Mouse (Mus musculus) midbrain, embryonic 16.5 days (tissue): Measurements from ENCODE around the gene Plagl1. TPM values are rescaled to one million over a fixed set of nuclear protein-coding genes. Genes with fewer than 3 reads are reported as not detected.

Source experiments
- ATAC-seq: fragments of 200-750 bp; cut with Nextera tagmentation; 2 replicates; pipeline ENCODE4 v1.8.0; 2017; ENCODE audit warnings: moderate TSS enrichment
- H3K27ac ChIP-seq: fragments of 300-500 bp; sonication (generic); 2 replicates; pipeline ENCODE4 v1.5.1; 2014; ENCODE audit warnings: mild to moderate bottlenecking, low read length, mixed read lengths
- H3K27me3 ChIP-seq: fragments of 300-500 bp; sonication (generic); 2 replicates; pipeline ENCODE4 v1.6.1; 2014; ENCODE audit warnings: low read depth, low read length, mixed read lengths; ENCODE audit not compliant: control insufficient read depth, insufficient read depth
- H3K36me3 ChIP-seq: fragments of 300-500 bp; sonication (generic); 2 replicates; pipeline ENCODE4 v1.6.1; 2014; ENCODE audit warnings: mild to moderate bottlenecking, low read length, moderate library complexity, mixed read lengths; ENCODE audit not compliant: control insufficient read depth, insufficient read depth
- H3K4me1 ChIP-seq: fragments of 300-500 bp; sonication (generic); 2 replicates; pipeline ENCODE4 v1.6.1; 2014; ENCODE audit warnings: mild to moderate bottlenecking, low read length, mixed read lengths; ENCODE audit not compliant: control insufficient read depth, insufficient read depth
- H3K4me2 ChIP-seq: fragments of 300-500 bp; sonication (generic); 2 replicates; pipeline ENCODE4 v1.6.1; 2014; ENCODE audit warnings: mild to moderate bottlenecking, low read length, mixed read lengths
- H3K4me3 ChIP-seq: fragments of 300-500 bp; sonication (generic); 2 replicates; pipeline ENCODE4 v1.5.1; 2014; ENCODE audit warnings: low read depth, mild to moderate bottlenecking, low read length, moderate library complexity, mixed read lengths
- H3K9ac ChIP-seq: fragments of 300-500 bp; sonication (generic); 2 replicates; pipeline ENCODE4 v1.6.1; 2014; ENCODE audit warnings: low read depth, low read length, mixed read lengths
- H3K9me3 ChIP-seq: fragments of 300-500 bp; sonication (generic); replicated peaks from 2 replicates; pipeline ENCODE4 v1.6.1; 2014; ENCODE audit warnings: mild to moderate bottlenecking, low read length, mixed read lengths; ENCODE audit not compliant: control insufficient read depth, poor library complexity, severe bottlenecking
- whole genome bisulfite sequencing: fragments of 180-500 bp; shearing (Covaris S2); extraction: QIAGEN DNeasy Blood & Tissue Kit; methylation state at CpG from one replicate; pipeline ENCODE4 v1.1.7; 2014; 5-methylcytosine and 5-hydroxymethylcytosine counted together
- polyA plus RNA-seq: library from polyadenylated mRNA; unstranded; fragments of >200 nt; fragmentation: Nextera tagmentation; extraction: Ambion mirVana; gene quantifications from 2 replicates; pipeline ENCODE4 v1.2.1, GENCODE M21; 2015

Plagl1 gene
- polyA plus RNA-seq, 1 experiment from 2014 or later: 26.3 TPM

DNA sequence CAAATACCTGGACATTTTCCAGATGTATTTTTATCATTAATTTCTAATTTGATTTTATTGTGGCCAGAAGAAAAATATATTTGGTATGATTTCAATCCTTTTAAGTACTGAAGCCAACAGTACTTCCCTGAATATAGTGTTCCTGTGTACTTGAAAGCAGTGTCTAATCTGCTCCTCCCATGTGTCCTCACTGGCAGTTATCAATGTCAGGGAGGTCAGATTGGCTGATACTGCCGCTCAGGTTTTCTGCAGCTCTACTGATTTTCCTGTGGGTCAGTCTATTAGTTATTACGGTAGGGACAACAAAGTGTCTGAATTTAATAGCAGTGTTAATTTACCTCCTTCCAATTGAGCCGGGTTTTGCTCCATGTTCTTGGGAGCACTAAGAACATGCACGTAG is 101.7 kb downstream of the Plagl1 start:
- no peak overlapping the region for H3K9ac ChIP-seq
- WGBS: 81% methylated on average over 4 of the region's 4 CpGs
- no peaks in the 10 kb centered on the region for H3K27me3 ChIP-seq
- no peak overlapping the region for H3K27ac ChIP-seq
- no peaks in the 10 kb centered on the region for H3K4me1 ChIP-seq
- H3K9me3 ChIP-seq: 0 out of 2 replicates have a peak, but pooled peaks cover 3% of the 10 kb centered on the region
- no peak overlapping the region for H3K4me2 ChIP-seq
- H3K4me3 ChIP-seq: no peak overlapping the region
- ATAC-seq: no peak
- no peaks in the 10 kb centered on the region for H3K36me3 ChIP-seq

DNA sequence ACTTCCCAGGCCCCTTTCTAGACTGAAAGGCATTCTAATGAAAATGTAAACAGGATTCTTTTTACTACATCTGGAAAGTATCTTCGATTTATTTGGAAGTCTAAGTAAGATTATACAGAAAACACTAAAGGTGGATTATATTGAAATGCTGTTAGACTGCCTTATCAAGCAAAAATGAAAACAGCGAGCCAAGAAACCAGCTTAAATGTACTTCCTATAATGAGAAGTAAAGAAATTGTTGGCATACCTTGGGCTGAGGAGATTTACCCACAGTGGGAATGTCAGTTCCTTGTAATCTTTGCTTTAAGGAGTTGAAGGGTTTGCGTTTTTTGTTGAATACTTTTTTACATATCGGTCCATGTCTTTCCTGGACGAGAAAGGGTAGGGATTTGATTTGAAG is 108.2 kb downstream of the Plagl1 start:
- no peaks in the 10 kb centered on the region for H3K36me3 ChIP-seq
- no peak overlapping the region for H3K4me3 ChIP-seq
- no peaks in the 10 kb centered on the region for H3K27me3 ChIP-seq
- 82% methylated on average over 5 of the region's 5 CpGs for WGBS
- no peaks in the 10 kb centered on the region for H3K4me1 ChIP-seq
- ATAC-seq: no peak
- H3K9ac ChIP-seq: no peak overlapping the region
- H3K4me2 ChIP-seq: no peak overlapping the region
- 0 out of 2 replicates have a peak, but pooled peaks cover 3% of the 10 kb centered on the region for H3K9me3 ChIP-seq
- no peak overlapping the region for H3K27ac ChIP-seq

DNA sequence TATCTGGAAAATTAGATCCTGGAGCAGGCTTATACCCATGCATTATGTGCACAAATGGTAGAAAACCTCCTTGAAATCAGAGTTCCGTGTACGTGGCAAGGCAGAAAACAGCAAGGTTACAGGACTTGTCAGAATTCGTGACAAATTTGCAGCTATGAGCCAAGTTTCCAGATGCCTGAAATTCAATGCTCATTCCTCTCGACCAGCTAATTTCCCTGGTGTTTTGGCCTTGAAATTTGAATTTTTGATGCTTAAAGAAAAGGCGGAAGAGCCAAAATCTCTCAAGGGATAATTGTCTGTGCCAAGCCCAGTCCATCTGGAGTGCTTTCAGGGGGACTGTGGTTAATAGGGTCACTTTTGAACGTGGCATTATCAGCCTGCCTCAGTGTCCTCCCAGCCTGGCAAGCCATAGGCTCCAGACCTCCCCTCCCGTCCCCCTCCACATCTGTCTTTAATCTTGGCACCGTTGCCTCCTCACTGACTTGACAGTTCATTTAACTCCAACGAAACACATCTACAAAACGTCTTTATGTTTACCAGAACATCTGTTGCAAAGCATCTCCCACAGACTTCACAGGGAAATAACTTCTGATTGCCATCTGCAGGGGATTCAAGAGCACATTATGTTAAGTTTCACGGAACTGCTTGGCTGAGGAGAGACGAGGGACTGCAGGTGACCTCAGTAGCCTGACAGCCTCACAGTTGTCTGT is 110.6 kb downstream of the Plagl1 start:
- 0 out of 2 replicates have a peak, but pooled peaks have one; percentile 48 for ATAC-seq

DNA sequence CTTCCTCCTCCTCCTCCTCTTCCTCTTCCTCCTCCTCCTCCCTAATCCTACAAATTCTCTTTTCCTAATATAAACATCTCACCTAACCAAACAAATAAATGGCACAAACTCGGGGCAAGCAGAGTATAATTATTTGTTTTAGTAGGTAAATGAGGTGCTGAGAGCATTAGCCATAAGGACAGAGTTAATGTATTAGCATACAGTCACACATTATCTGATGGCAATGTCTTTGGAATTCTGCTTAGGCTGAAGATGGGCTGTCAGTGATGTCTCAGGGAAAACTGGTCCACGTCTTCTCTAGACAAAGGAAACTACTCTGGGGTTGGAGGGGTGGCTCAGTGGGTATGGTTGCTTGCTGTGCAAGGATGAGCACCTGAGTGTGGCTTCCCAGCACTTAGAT is 111.2 kb downstream of the Plagl1 start:
- Histone ChIP-seq H3K4me2 (no peak overlapping the region), H3K4me1 (no peaks in the 10 kb centered on the region), H3K9ac (no peak overlapping the region), H3K4me3 (no peak overlapping the region), H3K36me3 (no peaks in the 10 kb centered on the region), H3K27me3 (no peaks in the 10 kb centered on the region), H3K9me3 (no peaks in the 10 kb centered on the region), H3K27ac (no peak overlapping the region)
- ATAC-seq: no peak
- WGBS: 70% methylated on average over 2 of the region's 2 CpGs

More for the DNA sequence above, 110.6 kb downstream of the Plagl1 start:
- 39% methylated on average over 12 of the region's 12 CpGs for WGBS
- no peak overlapping the region for H3K4me3 ChIP-seq
- H3K27me3 ChIP-seq: no peaks in the 10 kb centered on the region
- H3K4me2 ChIP-seq: no peak overlapping the region
- no peaks in the 10 kb centered on the region for H3K4me1 ChIP-seq
- no peaks in the 10 kb centered on the region for H3K36me3 ChIP-seq
- H3K27ac ChIP-seq: no peak overlapping the region
- H3K9me3 ChIP-seq: no peaks in the 10 kb centered on the region
- no peak overlapping the region for H3K9ac ChIP-seq

DNA sequence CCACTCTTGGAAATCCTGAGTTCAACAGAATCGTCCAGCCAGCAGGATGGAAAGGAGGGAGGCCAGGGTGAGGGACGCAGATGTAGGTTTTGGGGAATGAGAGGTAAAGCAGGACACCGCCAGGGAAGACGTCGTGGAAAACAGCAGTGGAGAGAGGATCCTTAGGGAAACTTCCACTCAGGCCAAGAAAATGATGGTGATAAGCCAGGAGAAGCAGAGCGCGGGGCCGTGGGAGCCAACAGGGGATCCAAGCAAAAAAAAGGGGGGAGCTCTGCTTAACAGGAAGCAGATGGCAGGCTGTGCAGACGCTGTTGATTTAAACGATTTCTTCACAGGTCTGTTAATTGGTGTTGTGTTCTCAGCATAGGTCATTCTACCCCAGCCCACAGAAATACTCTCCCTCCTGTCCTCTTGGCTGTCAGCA is 112.5 kb downstream of the Plagl1 start:
- H3K27ac ChIP-seq: no peak overlapping the region
- 71% methylated on average over 10 of the region's 10 CpGs for WGBS
- ATAC-seq: no peak

DNA sequence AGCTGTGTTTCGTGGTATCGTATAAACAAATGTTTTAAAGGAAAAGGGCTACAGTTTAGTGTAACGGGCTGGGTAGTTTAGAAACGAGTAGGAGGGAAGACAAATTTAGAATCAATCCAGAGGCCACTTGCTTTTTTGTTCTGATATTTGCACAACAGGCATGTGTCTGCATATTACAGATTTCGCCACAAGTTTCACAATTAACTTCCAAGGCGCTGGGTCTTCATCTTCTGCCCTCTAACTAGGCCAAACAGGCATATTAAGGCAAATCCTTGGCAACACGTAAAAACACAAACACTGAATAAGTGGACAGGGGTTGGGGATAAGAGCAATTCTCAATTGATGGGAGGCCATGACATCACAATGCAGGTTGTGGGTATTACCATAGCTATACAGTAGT is 115.6 kb downstream of the Plagl1 start:
- no peak overlapping the region for H3K27ac ChIP-seq
- ATAC-seq: no peak
- H3K27me3 ChIP-seq: no peaks in the 10 kb centered on the region
- H3K9ac ChIP-seq: no peak overlapping the region
- peaks cover 36% of the 10 kb centered on the region for H3K36me3 ChIP-seq
- 93% methylated on average over 7 of the region's 7 CpGs for WGBS
- no peak overlapping the region for H3K4me3 ChIP-seq
- no peaks in the 10 kb centered on the region for H3K4me1 ChIP-seq
- H3K4me2 ChIP-seq: no peak overlapping the region
- no peaks in the 10 kb centered on the region for H3K9me3 ChIP-seq

More for the DNA sequence above, 112.5 kb downstream of the Plagl1 start:
- Histone ChIP-seq H3K36me3 (peaks cover 10% of the 10 kb centered on the region), H3K27me3 (no peaks in the 10 kb centered on the region), H3K9me3 (no peaks in the 10 kb centered on the region), H3K9ac (no peak overlapping the region), H3K4me1 (no peaks in the 10 kb centered on the region), H3K4me2 (no peak overlapping the region), H3K4me3 (no peak overlapping the region)

DNA sequence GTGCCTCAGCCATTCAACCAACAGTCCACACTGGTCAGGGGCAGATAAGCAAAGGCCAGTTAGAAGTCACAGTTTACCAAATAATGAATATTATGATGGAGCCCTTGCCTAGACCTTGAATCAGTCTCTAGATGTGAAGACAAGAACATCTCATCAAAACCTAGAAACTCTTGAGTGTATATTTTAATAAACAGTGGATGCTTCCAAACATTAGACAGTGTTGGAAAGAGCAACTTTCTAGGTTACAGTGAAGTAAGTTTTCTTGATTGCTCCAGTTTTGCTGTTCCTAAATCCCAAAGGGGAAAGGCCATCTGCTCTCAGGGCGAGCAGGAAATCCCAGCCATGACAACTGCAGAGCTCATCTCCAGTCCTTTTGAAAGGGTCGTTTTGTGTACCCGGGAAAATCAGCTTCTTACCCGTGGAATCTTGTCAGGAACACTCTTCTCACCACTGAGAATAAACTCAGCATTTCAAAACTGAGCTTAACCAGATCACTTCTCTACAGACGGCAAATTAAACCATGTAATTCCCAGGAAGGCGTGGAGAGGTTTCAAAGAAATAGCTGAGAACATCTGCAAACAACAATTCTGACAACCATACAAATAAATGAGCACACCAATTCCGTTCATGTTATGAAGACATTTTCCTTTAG is 117.8 kb downstream of the Plagl1 start, which contains the start of gene Zc2hc1b:
Zc2hc1b (minus strand) TSS at position 51 of the 652 bp plus-strand sequence.
- no peak within 1 kb of the TSS for H3K4me2 ChIP-seq
- H3K9me3 ChIP-seq: no peaks in the 10 kb centered on the region
- ATAC-seq: no peak
- peaks cover 47% of the 10 kb centered on the region for H3K36me3 ChIP-seq
- no peak within 1 kb of the TSS for H3K27ac ChIP-seq
- H3K9ac ChIP-seq: no peak within 1 kb of the TSS
- WGBS: 58% methylated on average over 7 of the region's 7 CpGs
- H3K27me3 ChIP-seq: no peaks in the 10 kb centered on the region
- H3K4me3 ChIP-seq: no peak within 1 kb of the TSS
- no peaks in the 10 kb centered on the region for H3K4me1 ChIP-seq

DNA sequence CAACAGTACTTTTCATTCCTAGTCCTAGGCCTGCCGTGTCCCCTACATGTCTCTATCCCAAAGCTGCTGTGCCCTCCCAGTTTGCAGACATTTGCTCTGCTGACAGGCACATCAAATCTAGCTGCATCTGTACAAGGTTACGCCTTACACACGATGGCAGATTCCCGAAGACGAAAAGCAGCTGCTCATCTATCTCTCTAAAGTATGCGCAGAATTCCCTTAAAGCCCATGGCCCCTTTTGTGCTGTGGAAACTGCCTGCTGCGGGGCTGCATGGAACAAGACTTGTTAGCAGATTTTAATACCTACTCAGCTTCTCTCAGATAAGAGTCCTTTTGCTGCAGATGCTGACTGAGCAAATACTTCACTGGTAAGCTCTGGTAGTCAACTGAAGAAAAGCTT is 119.9 kb downstream of the Plagl1 start:
- no peak overlapping the region for H3K9ac ChIP-seq
- H3K4me1 ChIP-seq: no peaks in the 10 kb centered on the region
- H3K9me3 ChIP-seq: no peaks in the 10 kb centered on the region
- H3K36me3 ChIP-seq: peaks cover 49% of the 10 kb centered on the region
- 90% methylated on average over 7 of the region's 7 CpGs for WGBS
- ATAC-seq: no peak
- H3K4me3 ChIP-seq: no peak overlapping the region
- no peak overlapping the region for H3K27ac ChIP-seq
- no peaks in the 10 kb centered on the region for H3K27me3 ChIP-seq
- H3K4me2 ChIP-seq: no peak overlapping the region
